Mouse (Mus musculus) ES-E14 (cell line): ENCODE results near the gene Npc1l1. TPM values are rescaled to one million over a fixed set of nuclear protein-coding genes. Genes with fewer than 3 reads are reported as not detected.

ENCODE experiments used
- DNase-seq: peaks from one replicate; pipeline ENCODE4 v3.0.0-alpha.2; 2013; ENCODE audit warnings: low read depth, low spot score
- H3K27ac ChIP-seq: 2 replicates; pipeline ENCODE4 v1.5.1; 2012; ENCODE audit warnings: low read depth, mild to moderate bottlenecking, low read length, moderate library complexity, mixed read lengths; ENCODE audit not compliant: poor library complexity, insufficient read depth, severe bottlenecking
- H3K36me3 ChIP-seq: 2 replicates; pipeline ENCODE4 v1.6.1; 2012; ENCODE audit warnings: mild to moderate bottlenecking, low read length, moderate library complexity, mixed read lengths; ENCODE audit not compliant: control insufficient read depth, poor library complexity, insufficient read depth, severe bottlenecking
- H3K4me1 ChIP-seq, 2 experiments: fragments of 150-350 bp in 1 of 2; sonication (generic) in 1 of 2; 2 replicates each; pipeline ENCODE4 v1.6.1; 2012; ENCODE audit warnings: low read length in 2 of 2, mild to moderate bottlenecking in 1 of 2, mixed read lengths in 1 of 2; ENCODE audit not compliant: control insufficient read depth in 2 of 2, insufficient read depth in 2 of 2, poor library complexity in 1 of 2
- H3K4me3 ChIP-seq, 2 experiments: fragments of 150-350 bp in 1 of 2; sonication (generic) in 1 of 2; 2 replicates each; pipeline ENCODE4 v1.5.1; 2012; ENCODE audit warnings: low read length in 2 of 2, low read depth in 1 of 2, mild to moderate bottlenecking in 1 of 2, mixed read lengths in 1 of 2; ENCODE audit not compliant: insufficient read depth in 1 of 2, poor library complexity in 1 of 2, severe bottlenecking in 1 of 2
- H3K9ac ChIP-seq: 2 replicates; pipeline ENCODE4 v1.6.1; 2012; ENCODE audit warnings: low read depth, mild to moderate bottlenecking, low read length, mixed read lengths; ENCODE audit not compliant: poor library complexity, insufficient read depth, severe bottlenecking
- H3K9me3 ChIP-seq: fragments of 150-350 bp; sonication (generic); 2 replicates; pipeline ENCODE4 v1.6.1; 2012; ENCODE audit warnings: low read depth, mild to moderate bottlenecking, low read length; ENCODE audit not compliant: control insufficient read depth, insufficient read depth
- CHD2 ChIP-seq: IDR thresholded peaks from 2 replicates; pipeline ENCODE4 v1.6.1; 2014; ENCODE audit warnings: mild to moderate bottlenecking, low read depth, low read length, inconsistent platforms
- HCFC1 ChIP-seq: IDR thresholded peaks from 2 replicates; pipeline ENCODE4 v1.6.1; 2012; ENCODE audit warnings: low read length, inconsistent platforms, borderline replicate concordance; ENCODE audit not compliant: insufficient read depth
- MAFK ChIP-seq: IDR thresholded peaks from 2 replicates; pipeline ENCODE4 v1.6.1; 2014; ENCODE audit warnings: mild to moderate bottlenecking, low read depth, low read length, inconsistent platforms; ENCODE audit not compliant: insufficient read depth
- ZC3H11A ChIP-seq: IDR thresholded peaks from 2 replicates; pipeline ENCODE4 v1.6.1; 2012; ENCODE audit warnings: low read depth, mild to moderate bottlenecking, inconsistent platforms, low read length, borderline replicate concordance
- ZNF384 ChIP-seq: IDR thresholded peaks from 2 replicates; pipeline ENCODE4 v1.6.1; 2012; ENCODE audit warnings: low read depth, low read length, inconsistent platforms
- in situ Hi-C, 2 experiments: fragments of 600-800 bp; cut with MboI; formaldehyde crosslinking; loops; one replicate each; pipeline ENCODE4 v1.15.1; 2025; ENCODE audit warnings: low sequenced_read_pairs in 2 of 2, inconsistent platforms in 1 of 2; ENCODE audit not compliant: unreplicated experiment in 2 of 2
- total RNA-seq: library from RNA; depleted of rRNA; stranded (reverse); fragments of 300-350 nt; gene quantifications from 2 replicates; pipeline ENCODE4 v1.2.3, GENCODE M21; 2012

Gene Npc1l1
- total RNA-seq, 1 experiment: 0.40 TPM

DNA sequence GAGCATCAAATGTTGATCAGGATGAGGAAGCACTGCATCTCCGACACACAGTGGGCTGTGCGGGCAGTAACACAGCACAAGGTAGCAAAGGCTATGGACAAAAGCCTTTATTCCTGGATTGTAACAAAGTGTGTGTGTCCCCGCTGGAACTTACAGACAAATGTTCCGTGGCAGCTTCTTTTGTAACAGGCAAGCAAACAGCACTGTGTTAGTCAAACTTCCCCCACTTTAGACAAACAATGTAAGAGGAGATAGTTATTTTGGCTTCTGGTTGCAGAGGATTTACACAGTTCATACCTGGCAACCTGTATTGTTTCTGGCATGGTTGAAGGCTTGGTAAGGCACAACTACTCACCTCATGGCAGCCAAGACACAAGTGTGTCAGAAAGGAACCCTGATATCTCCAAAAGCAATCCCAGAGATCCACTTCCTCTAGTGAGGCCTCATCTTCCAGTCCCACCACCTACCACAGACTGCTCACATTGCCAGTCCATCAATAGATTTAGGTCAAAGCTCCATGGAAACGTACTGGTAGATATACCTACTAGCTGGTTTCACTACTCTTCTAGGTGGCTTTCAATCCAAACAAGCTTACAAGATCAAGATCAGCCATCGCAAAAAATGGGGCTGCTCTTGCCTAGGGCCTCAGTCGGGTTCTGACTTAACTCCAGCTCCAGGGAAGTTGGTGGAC lies 64.4 kb downstream of the Npc1l1 start:
- no peak for DNase-seq
- Histone ChIP-seq H3K27ac (no peak overlapping the region), H3K4me3 (no peak overlapping the region), H3K36me3 (no peaks in the 10 kb centered on the region), H3K9me3 (no peaks in the 10 kb centered on the region), H3K9ac (no peak overlapping the region), H3K4me1 (peaks cover 11 to 16% of the 10 kb centered on the region in 2 experiments; a peak in 3 of 4 replicates)
- TF ChIP-seq CHD2: no peak
- no peak for TF ChIP-seq ZC3H11A
- no peak for TF ChIP-seq HCFC1
- TF ChIP-seq ZNF384: no peak
- no peak for TF ChIP-seq MAFK
- in situ Hi-C loops: no loop called here

DNA sequence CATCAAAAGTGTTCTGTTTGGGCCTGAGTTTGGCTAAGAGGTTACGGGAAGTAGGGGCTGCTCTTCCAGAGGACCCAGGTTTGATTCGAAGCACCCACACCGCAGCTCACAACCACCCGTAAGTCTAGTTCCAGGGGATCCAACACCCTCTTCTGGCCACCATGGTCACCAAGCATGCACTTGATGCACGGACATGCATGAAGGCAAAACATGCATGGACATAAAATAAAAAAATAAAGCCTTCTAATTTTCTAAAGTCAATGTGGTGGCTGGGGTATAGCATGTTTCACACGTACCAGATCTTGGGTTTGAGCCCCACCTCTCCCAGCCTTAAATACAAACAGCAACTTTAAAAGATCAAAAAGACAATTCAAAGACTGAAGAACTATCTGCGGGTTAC lies 65.2 kb downstream of the Npc1l1 start:
- DNase-seq: no peak
- in situ Hi-C loops: no loop called here
- Histone ChIP-seq H3K4me3 (no peak overlapping the region), H3K9ac (no peak overlapping the region), H3K4me1 (peaks cover 13 to 22% of the 10 kb centered on the region in 2 experiments; a peak in 3 of 4 replicates), H3K9me3 (no peaks in the 10 kb centered on the region), H3K27ac (no peak overlapping the region), H3K36me3 (no peaks in the 10 kb centered on the region)
- no peak for TF ChIP-seq MAFK
- TF ChIP-seq CHD2: no peak
- TF ChIP-seq ZNF384: no peak
- no peak for TF ChIP-seq ZC3H11A
- no peak for TF ChIP-seq HCFC1

DNA sequence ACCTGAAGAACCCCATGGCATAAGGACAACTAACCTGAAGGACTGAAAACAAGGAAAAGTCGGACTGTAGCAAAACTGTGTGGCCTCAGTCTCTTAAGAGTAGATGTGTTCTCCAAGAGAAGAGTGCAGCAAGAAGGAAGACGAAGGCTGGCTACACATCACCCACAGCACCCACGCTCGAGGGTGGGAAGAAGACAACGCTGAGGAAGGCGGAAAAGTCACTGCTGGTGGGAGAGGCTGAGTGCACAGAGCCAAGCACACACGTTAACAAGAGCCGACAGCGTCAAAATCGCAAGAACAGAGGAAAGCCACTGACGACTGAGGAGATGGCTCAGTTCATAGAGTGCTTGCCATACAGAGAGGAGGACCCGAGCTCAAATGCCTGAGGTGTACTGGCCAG lies 66.2 kb downstream of the Npc1l1 start:
- no peak overlapping the region for H3K4me3 ChIP-seq
- no peak for DNase-seq
- no peaks in the 10 kb centered on the region for H3K9me3 ChIP-seq
- TF ChIP-seq ZNF384 (no peak), CHD2 (no peak), HCFC1 (no peak), MAFK (no peak), ZC3H11A (no peak)
- no peak overlapping the region for H3K27ac ChIP-seq
- no peaks in the 10 kb centered on the region for H3K36me3 ChIP-seq
- no peak overlapping the region for H3K9ac ChIP-seq
- peaks cover 14 to 22% of the 10 kb centered on the region in 2 experiments; a peak in 3 of 4 replicates for H3K4me1 ChIP-seq
- in situ Hi-C loops: no loop called here

DNA sequence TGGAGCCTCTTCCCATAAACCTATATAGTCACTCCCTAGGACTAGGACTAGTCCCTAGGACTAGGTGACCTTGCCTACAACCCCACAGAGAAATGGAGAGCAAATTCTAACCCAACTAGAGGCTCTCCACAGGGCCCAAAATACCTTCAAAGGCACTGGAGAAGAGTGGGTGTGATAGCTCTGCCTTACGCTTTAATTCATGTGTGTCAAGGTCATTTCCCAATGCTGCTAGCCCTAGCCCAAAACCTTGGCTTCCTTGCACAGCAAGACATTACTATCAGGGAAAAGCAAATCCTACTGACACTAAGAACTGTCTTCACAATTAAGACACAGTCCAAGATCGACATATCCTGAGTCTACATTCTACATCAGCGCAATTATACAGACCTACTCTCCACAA lies 66.9 kb downstream of the Npc1l1 start:
- H3K9ac ChIP-seq: no peak overlapping the region
- H3K4me3 ChIP-seq: no peak overlapping the region
- in situ Hi-C loops: no loop called here
- DNase-seq: no peak
- H3K27ac ChIP-seq: no peak overlapping the region
- H3K9me3 ChIP-seq: no peaks in the 10 kb centered on the region
- H3K4me1 ChIP-seq: peaks cover 15 to 22% of the 10 kb centered on the region in 2 experiments; a peak in 3 of 4 replicates
- no peak for TF ChIP-seq HCFC1
- TF ChIP-seq CHD2: no peak
- H3K36me3 ChIP-seq: no peaks in the 10 kb centered on the region
